Mouse (Mus musculus): ENCODE data around the gene Mrpl49. TPM values are rescaled to one million over a fixed set of nuclear protein-coding genes. Genes with fewer than 3 reads are reported as not detected.

Mrpl49 gene
- polyA plus RNA-seq, 1 experiment from 2014 or later = 72.4 TPM

GRCm38 (mm10) chr19:6062418-6062817 lies 4.8 kb upstream of the Mrpl49 start:
- H3K36me3 ChIP-seq = peaks cover 10% of the 10 kb centered on the region
- H3K9me3 ChIP-seq = no peaks in the 10 kb centered on the region
- H3K4me3 ChIP-seq = peak overlapping the region; percentile 88
- H3K4me1 ChIP-seq = peaks cover 53% of the 10 kb centered on the region
- H3K27me3 ChIP-seq = no peaks in the 10 kb centered on the region
- H3K27ac ChIP-seq (replicated peaks) = no peak overlapping the region
- ATAC-seq (replicated peaks) = no peak
- WGBS = 72% methylated on average over 5 of the region's 5 CpGs
- peak overlapping the region; percentile 94 for H3K9ac ChIP-seq (replicated peaks)
- H3K4me2 ChIP-seq (replicated peaks) = peak overlapping the region; percentile 99

- peaks cover 52% of the 10 kb centered on the region for H3K4me1 ChIP-seq
- 2% methylated on average over 44 of the region's 44 CpGs for WGBS
- ATAC-seq (replicated peaks) = no peak
Measured at GRCm38 (mm10) chr19:6061641-6062302, 4.2 kb upstream of the Mrpl49 start.

GRCm38 (mm10) chr19:6061021-6061533 lies 3.5 kb upstream of the Mrpl49 start, which contains the start of gene Znhit2:
Gene Znhit2, plus strand, starts transcription at chr19:6061192.
- no peaks in the 10 kb centered on the region for H3K9me3 ChIP-seq
- H3K4me3 ChIP-seq = peak within 1 kb of the TSS; percentile 88
- peak; percentile 74 for ATAC-seq (replicated peaks)
- 0% methylated on average over 57 of the region's 58 CpGs for WGBS
- peak within 1 kb of the TSS; percentile 94 for H3K9ac ChIP-seq (replicated peaks)
- peak within 1 kb of the TSS; percentile 99 for H3K4me2 ChIP-seq (replicated peaks)
- peaks cover 10% of the 10 kb centered on the region for H3K36me3 ChIP-seq
- peaks cover 52% of the 10 kb centered on the region for H3K4me1 ChIP-seq
- peak within 1 kb of the TSS; percentile 94 for H3K27ac ChIP-seq (replicated peaks)
- no peaks in the 10 kb centered on the region for H3K27me3 ChIP-seq

More at GRCm38 (mm10) chr19:6061641-6062302, 4.2 kb upstream of the Mrpl49 start:
- Histone ChIP-seq H3K9ac (replicated peaks) (peak overlapping the region; percentile 94), H3K36me3 (peaks cover 10% of the 10 kb centered on the region), H3K27me3 (no peaks in the 10 kb centered on the region), H3K9me3 (no peaks in the 10 kb centered on the region), H3K27ac (replicated peaks) (peak overlapping the region; percentile 94), H3K4me3 (peak overlapping the region; percentile 88), H3K4me2 (replicated peaks) (peak overlapping the region; percentile 99)

- peaks cover 28% of the 10 kb centered on the region for H3K36me3 ChIP-seq
- H3K4me2 ChIP-seq (replicated peaks) = peak overlapping the region; percentile 78
- H3K4me1 ChIP-seq = peaks cover 49% of the 10 kb centered on the region
- H3K4me3 ChIP-seq = peak overlapping the region; percentile 87
- 87% methylated on average over 5 of the region's 5 CpGs for WGBS
- no peak overlapping the region for H3K27ac ChIP-seq (replicated peaks)
- no peak for ATAC-seq (replicated peaks)
- no peak overlapping the region; the same call in 1 of the 2 replicates for H3K9ac ChIP-seq (replicated peaks)
- no peaks in the 10 kb centered on the region for H3K9me3 ChIP-seq
- no peaks in the 10 kb centered on the region for H3K27me3 ChIP-seq
Measured at GRCm38 (mm10) chr19:6058966-6059365, 1.4 kb upstream of the Mrpl49 start.

GRCm38 (mm10) chr19:6058513-6058912 lies 928 bp upstream of the Mrpl49 start:
- Histone ChIP-seq H3K9me3 (no peaks in the 10 kb centered on the region), H3K9ac (replicated peaks) (peak overlapping the region; percentile 93), H3K4me3 (peak overlapping the region; percentile 87), H3K4me1 (peaks cover 48% of the 10 kb centered on the region), H3K27ac (replicated peaks) (0 out of 2 replicates have a peak overlapping the region, but pooled peaks have one; percentile 86), H3K27me3 (no peaks in the 10 kb centered on the region), H3K4me2 (replicated peaks) (peak overlapping the region; percentile 78), H3K36me3 (peaks cover 32% of the 10 kb centered on the region)
- no peak for ATAC-seq (replicated peaks)
- WGBS = 42% methylated on average over 5 of the region's 5 CpGs

GRCm38 (mm10) chr19:6056696-6057095 lies 889 bp downstream of the Mrpl49 start:
- 43% methylated on average over 4 of the region's 4 CpGs for WGBS

GRCm38 (mm10) chr19:6054296-6054695 lies 3.3 kb downstream of the Mrpl49 start:
- H3K4me3 ChIP-seq = no peak overlapping the region
- no peaks in the 10 kb centered on the region for H3K27me3 ChIP-seq
- H3K4me1 ChIP-seq = peaks cover 23% of the 10 kb centered on the region
- no peaks in the 10 kb centered on the region for H3K9me3 ChIP-seq
- ATAC-seq (replicated peaks) = no peak
- no peak overlapping the region for H3K4me2 ChIP-seq (replicated peaks)
- WGBS = 91% methylated on average over 5 of the region's 5 CpGs
- H3K9ac ChIP-seq (replicated peaks) = no peak overlapping the region
- no peak overlapping the region for H3K27ac ChIP-seq (replicated peaks)
- peaks cover 69% of the 10 kb centered on the region for H3K36me3 ChIP-seq

More at GRCm38 (mm10) chr19:6056696-6057095, 889 bp downstream of the Mrpl49 start:
- no peaks in the 10 kb centered on the region for H3K27me3 ChIP-seq
- peaks cover 30% of the 10 kb centered on the region for H3K4me1 ChIP-seq
- peaks cover 50% of the 10 kb centered on the region for H3K36me3 ChIP-seq
- H3K9ac ChIP-seq (replicated peaks) = peak overlapping the region; percentile 84
- H3K27ac ChIP-seq (replicated peaks) = no peak overlapping the region
- peak overlapping the region; percentile 87 for H3K4me3 ChIP-seq
- no peaks in the 10 kb centered on the region for H3K9me3 ChIP-seq
- no peak for ATAC-seq (replicated peaks)
- peak overlapping the region; percentile 78 for H3K4me2 ChIP-seq (replicated peaks)

- Histone ChIP-seq H3K27ac (replicated peaks) (no peak overlapping the region), H3K9me3 (no peaks in the 10 kb centered on the region), H3K27me3 (no peaks in the 10 kb centered on the region), H3K4me1 (peaks cover 22% of the 10 kb centered on the region), H3K36me3 (peaks cover 75% of the 10 kb centered on the region), H3K4me2 (replicated peaks) (no peak overlapping the region), H3K9ac (replicated peaks) (no peak overlapping the region), H3K4me3 (no peak overlapping the region)
- ATAC-seq (replicated peaks) = no peak
- WGBS = 91% methylated on average over 7 of the region's 7 CpGs
Measured at GRCm38 (mm10) chr19:6052516-6052915, 5.1 kb downstream of the Mrpl49 start.

GRCm38 (mm10) chr19:6048681-6049410 lies 8.7 kb downstream of the Mrpl49 start:
- Histone ChIP-seq H3K4me2 (replicated peaks) (no peak overlapping the region), H3K4me1 (peaks cover 20% of the 10 kb centered on the region), H3K4me3 (no peak overlapping the region), H3K27me3 (no peaks in the 10 kb centered on the region), H3K9me3 (no peaks in the 10 kb centered on the region), H3K36me3 (peaks cover 56% of the 10 kb centered on the region), H3K9ac (replicated peaks) (no peak overlapping the region), H3K27ac (replicated peaks) (no peak overlapping the region)
- 89% methylated on average over 11 of the region's 11 CpGs for WGBS
- ATAC-seq (replicated peaks) = no peak

- no peak overlapping the region for H3K27ac ChIP-seq (replicated peaks)
- ATAC-seq (replicated peaks) = no peak
Measured at GRCm38 (mm10) chr19:6047899-6048166, 9.8 kb downstream of the Mrpl49 start.

GRCm38 (mm10) chr19:6047154-6047898 lies 10.3 kb downstream of the Mrpl49 start:
- WGBS = 2% methylated on average over 42 of the region's 44 CpGs
- peak overlapping the region; percentile 100 for H3K27ac ChIP-seq (replicated peaks)
- no peaks in the 10 kb centered on the region for H3K27me3 ChIP-seq
- peak overlapping the region; percentile 86 for H3K9ac ChIP-seq (replicated peaks)
- peak; percentile 6 for ATAC-seq (replicated peaks)
- H3K36me3 ChIP-seq = peaks cover 41% of the 10 kb centered on the region
- H3K4me1 ChIP-seq = peaks cover 20% of the 10 kb centered on the region
- H3K4me2 ChIP-seq (replicated peaks) = peak overlapping the region; percentile 89
- H3K4me3 ChIP-seq = peak overlapping the region; percentile 90
- no peaks in the 10 kb centered on the region for H3K9me3 ChIP-seq

More at GRCm38 (mm10) chr19:6047899-6048166, 9.8 kb downstream of the Mrpl49 start:
- no peaks in the 10 kb centered on the region for H3K9me3 ChIP-seq
- 83% methylated on average over 8 of the region's 8 CpGs for WGBS
- peaks cover 20% of the 10 kb centered on the region for H3K4me1 ChIP-seq
- H3K9ac ChIP-seq (replicated peaks) = peak overlapping the region; percentile 86
- H3K4me2 ChIP-seq (replicated peaks) = peak overlapping the region; percentile 89
- peak overlapping the region; percentile 90 for H3K4me3 ChIP-seq
- no peaks in the 10 kb centered on the region for H3K27me3 ChIP-seq
- peaks cover 46% of the 10 kb centered on the region for H3K36me3 ChIP-seq
